9 mouse cellular contexts compared by ENCODE assay signal in the genomic region with DNA sequence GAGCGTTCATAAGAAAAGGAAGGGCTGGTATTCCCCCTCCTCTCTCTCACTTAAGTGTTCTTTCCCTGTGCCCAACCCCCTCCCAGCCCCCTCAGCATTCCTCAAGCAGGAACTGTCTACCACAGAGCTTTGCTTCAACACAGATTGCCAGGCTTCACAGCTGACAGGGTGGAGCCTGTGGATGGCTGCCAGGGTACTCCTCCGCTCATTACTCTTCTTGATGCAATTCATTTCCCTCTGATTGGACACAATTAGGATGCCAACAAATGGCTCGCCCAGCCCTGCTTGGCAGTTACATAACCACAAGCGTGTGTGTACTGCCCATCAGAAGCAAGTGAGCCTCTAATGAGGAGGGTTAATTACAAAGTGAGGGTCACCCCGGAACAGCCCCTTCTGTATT.
A peak's percentile ranks its signal among the peaks of the same experiment; 100 is the strongest.
DNase-seq lines count a peak whose midpoint lies in the region; ATAC-seq lines count a peak whose summit lies in the region.
"Had no signal": no experiment of that assay in that cellular context is flagged by ENCODE, and none has a peak within 500 bp of the region (broad histone marks: within the 10 kb centered on the region; RNA-seq: fewer than 3 reads in every experiment).

No protein-coding gene starts in this region.

- H3K27ac ChIP-seq in kidney, embryonic 14.5 days (ENCODE audit: low read depth, low read length), result no peak overlapping the region
- H3K27ac ChIP-seq in neural tube, embryonic 15.5 days (replicated peaks), result no peak overlapping the region

- no peaks in the 10 kb centered on the region for H3K4me1 ChIP-seq in kidney, embryonic 14.5 days (ENCODE audit: control insufficient read depth, insufficient read depth, low read length)
- H3K4me1 ChIP-seq in neural tube, embryonic 15.5 days, result peaks cover 6% of the 10 kb centered on the region; the same call in 1 of the 2 replicates
- H3K4me1 ChIP-seq: megakaryocyte, embryonic 14.5 days had no signal

- no peak for ATAC-seq in kidney, embryonic 14.5 days (ENCODE audit: low FRiP score, low TSS enrichment)
- ATAC-seq in neural tube, embryonic 15.5 days (ENCODE audit: low FRiP score), result peak; percentile 61; the same call in 1 of the 2 replicates

- WGBS in kidney, embryonic 14.5 days, result 58% methylated on average over 5 of the region's 5 CpGs
- WGBS in neural tube, embryonic 15.5 days, result 45% methylated on average over 5 of the region's 5 CpGs

- peak; percentile 36 to 49 for DNase-seq in kidney, postnatal 4 days
- DNase-seq in cerebellum, adult 11-12 months, result peak; percentile 88
- DNase-seq in gastrocnemius, postnatal 10 days, result peak; percentile 58
- DNase-seq in layer of hippocampus, postnatal 25 days (ENCODE audit: extremely low spot score in 1 of 2, low spot score in 1 of 2), result peak; percentile 65 to 79
- DNase-seq in spleen, adult 12 weeks (ENCODE audit: low spot score), result no peak
- DNase-seq in spleen, postnatal 4 days (ENCODE audit: low spot score in 2 of 2), result no peak

- H3K27me3 ChIP-seq in kidney, embryonic 14.5 days (ENCODE audit: control insufficient read depth, insufficient read depth, low read length), result no peaks in the 10 kb centered on the region
- no peaks in the 10 kb centered on the region for H3K27me3 ChIP-seq in neural tube, embryonic 15.5 days (replicated peaks)
- H3K27me3 ChIP-seq: megakaryocyte, embryonic 14.5 days had no signal

- H3K9ac ChIP-seq in kidney, embryonic 14.5 days (ENCODE audit: low read depth, low read length), result no peak overlapping the region
- H3K9ac ChIP-seq in neural tube, embryonic 15.5 days (replicated peaks), result no peak overlapping the region

- no peak overlapping the region for H3K4me2 ChIP-seq in kidney, embryonic 14.5 days (replicated peaks; ENCODE audit: low read depth, low read length)
- H3K4me2 ChIP-seq in neural tube, embryonic 15.5 days, result peak overlapping the region; percentile 19; the same call in 1 of the 2 replicates

- H3K36me3 ChIP-seq in kidney, embryonic 14.5 days (ENCODE audit: control insufficient read depth, insufficient read depth, low read length), result no peaks in the 10 kb centered on the region
- no peaks in the 10 kb centered on the region for H3K36me3 ChIP-seq in neural tube, embryonic 15.5 days

- no peaks in the 10 kb centered on the region; the same call in none of the 2 replicates for H3K9me3 ChIP-seq in kidney, embryonic 14.5 days (ENCODE audit: control insufficient read depth, low read length)
- H3K9me3 ChIP-seq in neural tube, embryonic 15.5 days (replicated peaks), result 0 out of 2 replicates have a peak, but pooled peaks cover 1% of the 10 kb centered on the region

- H3K4me3 ChIP-seq in kidney, embryonic 14.5 days (ENCODE audit: low read length), result no peak overlapping the region
- no peak overlapping the region for H3K4me3 ChIP-seq in neural tube, embryonic 15.5 days (replicated peaks)
- H3K4me3 ChIP-seq: megakaryocyte, embryonic 14.5 days had no signal

Comparison
In these comparisons a context has a peak if more than half of its experiments do, and no peak if none do; other contexts are left out.
1. DNase-seq: peak in kidney, postnatal 4 days (2 of 2), cerebellum, adult 11-12 months (single experiment), gastrocnemius, postnatal 10 days (single experiment) and layer of hippocampus, postnatal 25 days (2 of 2); none in spleen, adult 12 weeks (single experiment) and spleen, postnatal 4 days (0 of 2).